ENCODE assay signal across 29 mouse cellular contexts in genomic region chr11:28998314-28999106, GRCm38 (mm10).
A peak's percentile ranks its signal among the peaks of the same experiment; 100 is the strongest.
DNase-seq lines count a peak whose midpoint lies in the region; ATAC-seq lines count a peak whose summit lies in the region.
"Had no signal": no experiment of that assay in that cellular context is flagged by ENCODE, and none has a peak within 500 bp of the region (broad histone marks: within the 10 kb centered on the region; RNA-seq: fewer than 3 reads in every experiment).

No protein-coding gene starts in this region.

- no peaks in the 10 kb centered on the region for H3K4me1 ChIP-seq in midbrain, embryonic 16.5 days (ENCODE audit: control insufficient read depth, insufficient read depth, low read length)
- H3K4me1 ChIP-seq: forebrain, embryonic 12.5 days; heart, embryonic 10.5 days; liver, embryonic 12.5 days; megakaryocyte, embryonic 14.5 days; neural tube, embryonic 12.5 days; stomach, embryonic 15.5 days had no signal

- H3K36me3 ChIP-seq in midbrain, embryonic 16.5 days (ENCODE audit: control insufficient read depth, insufficient read depth, low read length): no peaks in the 10 kb centered on the region
- H3K36me3 ChIP-seq: embryonic facial prominence, embryonic 12.5 days; forebrain, embryonic 12.5 days; heart, embryonic 10.5 days; limb, embryonic 13.5 days; liver, embryonic 12.5 days; neural tube, embryonic 12.5 days; stomach, embryonic 15.5 days had no signal

- no peaks in the 10 kb centered on the region for H3K27me3 ChIP-seq in midbrain, embryonic 16.5 days (ENCODE audit: control insufficient read depth, insufficient read depth, low read depth, low read length)
- H3K27me3 ChIP-seq: embryonic facial prominence, embryonic 12.5 days; forebrain, embryonic 12.5 days; limb, embryonic 13.5 days; liver, embryonic 12.5 days; megakaryocyte, embryonic 14.5 days; neural tube, embryonic 12.5 days; stomach, embryonic 15.5 days had no signal

- DNase-seq in Muller cell, postnatal 12 days (ENCODE audit: inconsistent ontology term): peak; percentile 90
- DNase-seq in embryo, embryonic 9.5 days (ENCODE audit: extremely low spot score): peak; percentile 5
- peak; percentile 45 for DNase-seq in kidney, adult 9 months
- peak; percentile 2 to 3 for DNase-seq in kidney, postnatal 36 days
- DNase-seq in right cerebral cortex, postnatal 36 days (ENCODE audit: low spot score in 2 of 2): no peak
- DNase-seq: adrenal gland, postnatal 36 days; cerebellum, postnatal 25 days; gastrocnemius, adult 2 months; heart, postnatal 4 days; lung, adult 18-20 months; lung, postnatal 10 days; midbrain, embryonic 14.5 days; retina, postnatal 1 day; right cerebral cortex, postnatal 25 days; thymus, adult 18-20 months; thymus, postnatal 4 days had no signal

- H3K9me3 ChIP-seq in midbrain, embryonic 16.5 days (replicated peaks; ENCODE audit: control insufficient read depth, low read length, poor library complexity, severe bottlenecking): no peaks in the 10 kb centered on the region
- H3K9me3 ChIP-seq: embryonic facial prominence, embryonic 12.5 days; forebrain, embryonic 12.5 days; heart, embryonic 10.5 days; limb, embryonic 13.5 days; liver, embryonic 12.5 days; megakaryocyte, embryonic 14.5 days; neural tube, embryonic 12.5 days; stomach, embryonic 15.5 days had no signal

- WGBS in midbrain, embryonic 16.5 days: 77% methylated on average over 3 of the region's 3 CpGs

- no peak for ATAC-seq in midbrain, embryonic 16.5 days
- no peak for ATAC-seq in megakaryocyte progenitor cell, adult 5-6 weeks (replicated peaks; ENCODE audit: poor library complexity)
- ATAC-seq: inflammation-experienced regulatory T-cells, adult 6 months; liver, embryonic 12.5 days had no signal

- no peak overlapping the region for H3K27ac ChIP-seq in midbrain, embryonic 16.5 days (ENCODE audit: low read length)
- H3K27ac ChIP-seq: embryonic facial prominence, embryonic 12.5 days; forebrain, embryonic 12.5 days; gastrocnemius, adult 2 months; heart, embryonic 10.5 days; hindbrain, embryonic 14.5 days; limb, embryonic 13.5 days; liver, embryonic 12.5 days; neural tube, embryonic 12.5 days; stomach, embryonic 15.5 days had no signal

- no peak overlapping the region for H3K9ac ChIP-seq in midbrain, embryonic 16.5 days (ENCODE audit: low read depth, low read length)
- H3K9ac ChIP-seq: embryonic facial prominence, embryonic 12.5 days; forebrain, embryonic 12.5 days; hindbrain, embryonic 14.5 days; limb, embryonic 13.5 days; liver, embryonic 12.5 days; neural tube, embryonic 12.5 days; stomach, embryonic 15.5 days had no signal

- no peak overlapping the region for H3K4me3 ChIP-seq in midbrain, embryonic 16.5 days (ENCODE audit: low read depth, low read length)
- H3K4me3 ChIP-seq: embryonic facial prominence, embryonic 12.5 days; erythroblast, embryonic 14.5 days; forebrain, embryonic 12.5 days; gastrocnemius, adult 2 months; heart, embryonic 10.5 days; limb, embryonic 13.5 days; liver, embryonic 12.5 days; megakaryocyte, embryonic 14.5 days; neural tube, embryonic 12.5 days; stomach, embryonic 15.5 days had no signal

- H3K4me2 ChIP-seq in midbrain, embryonic 16.5 days (ENCODE audit: low read length): no peak overlapping the region
- H3K4me2 ChIP-seq: embryonic facial prominence, embryonic 12.5 days; forebrain, embryonic 12.5 days; hindbrain, embryonic 14.5 days; limb, embryonic 13.5 days; liver, embryonic 12.5 days; neural tube, embryonic 12.5 days; stomach, embryonic 15.5 days had no signal

Comparison
In these comparisons a context has a peak if more than half of its experiments do, and no peak if none do; other contexts are left out.
1. DNase-seq: peak in Muller cell, postnatal 12 days (single experiment), embryo, embryonic 9.5 days (single experiment), kidney, adult 9 months (single experiment) and kidney, postnatal 36 days (2 of 2); none in right cerebral cortex, postnatal 36 days (0 of 2).